Mouse (Mus musculus) megakaryocyte progenitor cell, adult 5-6 weeks (primary cell): ENCODE data around the gene Gm21708. TPM values are rescaled to one million over a fixed set of nuclear protein-coding genes. Genes with fewer than 3 reads are reported as not detected.
"Not testable (repeated sequence)": the region's sequence is repeated elsewhere in the genome, so short reads cannot be mapped to it uniquely, and the experiment has no call there.

ENCODE experiments used
- ATAC-seq: replicated peaks from 2 replicates; pipeline ENCODE4 v1.8.0; 2016; ENCODE audit warnings: mild to moderate bottlenecking, moderate TSS enrichment, inconsistent platforms; ENCODE audit not compliant: poor library complexity
- total RNA-seq, 2 experiments: library from RNA; stranded (forward) in 1 of 2; stranded (reverse) in 1 of 2; fragments of 157-497, 149-512 nt in 1 of 2; fragments of 200-1000 nt in 1 of 2; gene quantifications; 2 replicates each; pipeline versions ENCODE4 v1.2.3 to v1.2.4; 2015 to 2017

The Gm21708 gene
- total RNA-seq (2015): not detected in 2 replicates
- total RNA-seq (2017): not detected in 2 replicates

DNA sequence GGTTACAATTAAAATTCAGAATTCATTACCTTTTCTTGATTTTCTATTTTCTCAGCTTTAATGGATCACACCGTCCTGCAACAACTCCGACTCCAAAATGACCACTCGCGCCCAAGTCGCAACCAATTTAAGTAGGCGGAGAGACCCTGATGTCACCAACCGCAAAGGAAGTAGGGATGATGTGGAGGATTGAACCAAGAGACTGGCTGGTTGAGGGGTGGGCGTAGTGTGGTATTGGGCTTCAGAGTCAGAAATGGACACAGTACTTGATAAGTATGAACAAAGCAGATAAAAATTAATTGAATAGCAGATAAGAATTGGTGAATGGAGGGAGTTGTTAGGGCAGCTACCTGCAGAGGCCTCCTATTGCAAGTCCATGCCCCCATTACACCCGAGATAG is at the start of gene Gm21708, which contains the start of gene Gm21704:
Gene Gm21708, minus strand, starts transcription at position 101 of the 400 bp plus-strand sequence.
Gene Gm21704, minus strand, starts transcription at position 101 of the 400 bp plus-strand sequence.
- ATAC-seq: not testable (repeated sequence)

Other genes with a start within 250 kb of the Gm21708 start
- not detected in 2 replicates for gene Gm21677, start 103.7 kb downstream of the Gm21708 start, total RNA-seq (2015)
- not detected in 2 replicates for gene Gm21677, start 103.7 kb downstream of the Gm21708 start, total RNA-seq (2017)
- gene Gm21693, start 64.8 kb downstream of the Gm21708 start, total RNA-seq (2015): not detected in 2 replicates
- gene Gm21693, start 64.8 kb downstream of the Gm21708 start, total RNA-seq (2017): not detected in 2 replicates
- not detected in 2 replicates for gene Gm21704, start within 50 bp of the Gm21708 start, total RNA-seq (2015)
- gene Gm21704, start within 50 bp of the Gm21708 start, total RNA-seq (2017): not detected in 2 replicates